Mouse (Mus musculus) fat pad, adult 2 months (tissue): Measurements from ENCODE around the gene Mrps35.

Experiments
- DNase-seq: peaks from one replicate; pipeline ENCODE4 v3.0.0-alpha.2; 2011; ENCODE audit warnings: low read depth, low spot score; ENCODE audit errors: extremely low read depth

The Mrps35 gene

DNA sequence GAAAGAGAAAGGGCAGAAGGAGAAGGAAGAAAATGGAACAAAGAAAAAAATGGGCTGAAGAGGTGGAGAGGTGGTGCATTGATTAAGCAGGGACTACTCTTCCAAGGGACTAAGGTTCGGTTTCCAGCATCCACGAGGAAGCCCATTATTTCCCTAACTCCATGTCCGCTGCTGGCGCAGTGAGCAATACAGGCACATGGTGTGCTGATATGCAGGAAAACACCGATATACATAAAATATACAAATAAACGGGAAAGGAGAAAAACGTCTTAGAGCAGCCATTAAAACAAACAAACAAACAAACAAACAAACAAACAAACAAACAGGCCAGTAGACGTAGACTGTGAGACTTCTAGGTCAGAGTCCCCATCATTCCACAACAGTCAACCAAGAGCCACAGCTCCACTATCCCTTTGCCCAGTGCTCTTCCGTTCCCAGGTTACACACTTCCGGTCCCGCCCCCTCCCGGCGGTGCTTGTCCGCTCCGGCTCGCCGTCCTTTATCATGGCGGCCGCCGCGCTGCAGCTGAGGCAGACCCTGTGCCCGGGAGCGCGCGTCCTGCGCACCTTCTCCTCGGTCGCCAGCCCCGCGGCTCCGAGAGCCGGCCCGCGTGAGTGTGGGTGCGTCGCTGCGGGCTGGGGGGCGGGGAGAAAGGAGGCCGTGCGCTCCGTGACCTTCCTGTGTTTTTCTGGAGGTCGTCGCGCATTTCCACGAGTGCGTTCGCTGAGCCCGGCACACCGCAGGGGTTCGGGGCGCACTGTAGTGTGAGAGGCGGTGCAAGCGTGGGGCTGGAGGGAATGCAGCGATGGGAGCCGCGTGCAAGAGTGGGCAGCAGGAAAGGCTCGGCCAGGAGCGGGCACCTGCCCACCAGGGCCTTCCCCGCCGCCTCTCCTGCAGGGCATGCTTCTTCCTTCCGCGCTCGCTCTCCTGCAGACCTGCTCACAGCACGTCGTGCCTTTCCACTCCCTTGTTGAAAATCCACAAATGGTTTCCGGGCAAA, at the start of gene Mrps35:
Gene Mrps35, plus strand, starts transcription at position 474 of the 1,000 bp plus-strand sequence.
- DNase-seq = no peak

DNA sequence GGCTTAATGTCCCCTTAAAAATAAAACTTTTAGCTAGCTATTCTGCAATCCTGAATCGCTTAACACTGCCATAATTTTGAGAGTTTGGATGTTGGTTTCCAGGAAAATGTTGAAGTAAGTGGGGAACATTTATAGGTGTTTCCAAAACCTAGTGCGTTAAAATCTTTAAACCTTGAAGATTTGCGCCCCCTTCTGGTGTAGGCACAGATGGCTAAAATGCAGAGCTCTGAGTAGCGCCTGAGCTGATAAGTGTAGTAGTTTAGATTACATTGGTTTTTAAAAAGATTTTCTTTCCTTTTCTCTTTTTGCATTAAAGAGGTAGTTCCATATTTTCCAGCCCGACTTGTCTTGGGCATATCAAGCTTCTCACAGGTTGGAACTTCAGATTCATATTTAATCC, 48.3 kb upstream of the Mrps35 start:
- no peak for DNase-seq

DNA sequence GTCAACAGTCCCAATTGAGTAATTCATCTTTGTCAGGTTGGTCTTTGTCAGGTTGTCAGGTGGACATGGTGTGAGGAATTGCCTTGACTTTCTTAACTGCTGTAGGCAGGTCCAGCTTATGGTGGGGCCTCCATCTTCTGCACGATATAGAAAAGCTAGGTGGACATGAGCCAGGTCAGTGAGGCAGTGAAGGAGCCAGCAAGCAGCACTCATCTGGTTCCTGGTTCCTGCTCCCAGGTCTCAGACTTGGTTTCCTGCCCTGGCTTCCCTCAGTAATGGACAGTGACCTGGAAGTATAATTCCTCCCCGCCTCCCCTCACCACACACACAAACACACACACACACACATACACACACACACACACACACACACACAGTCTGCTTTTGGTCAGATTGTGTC, 47.2 kb upstream of the Mrps35 start:
- no peak for DNase-seq

DNA sequence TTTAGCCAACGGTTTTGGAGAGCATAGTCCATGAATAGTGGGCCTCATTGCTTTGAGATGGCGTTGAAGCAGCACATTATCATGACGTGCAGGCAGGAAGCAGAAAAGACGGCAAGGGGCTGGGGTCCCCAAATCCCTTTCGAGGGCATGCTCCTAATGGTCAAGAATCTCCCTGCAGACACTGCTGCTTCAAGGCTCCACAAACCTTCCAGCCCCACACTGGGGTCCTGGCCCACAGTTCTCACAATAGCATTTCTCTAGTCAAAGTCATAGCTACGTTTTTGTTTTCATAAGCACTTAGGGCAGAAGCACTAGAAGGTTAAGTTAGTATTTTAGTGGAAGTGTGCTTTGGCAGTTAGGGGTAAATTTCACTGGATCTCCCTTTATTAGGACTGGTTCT, 46.7 kb upstream of the Mrps35 start:
- DNase-seq = no peak

DNA sequence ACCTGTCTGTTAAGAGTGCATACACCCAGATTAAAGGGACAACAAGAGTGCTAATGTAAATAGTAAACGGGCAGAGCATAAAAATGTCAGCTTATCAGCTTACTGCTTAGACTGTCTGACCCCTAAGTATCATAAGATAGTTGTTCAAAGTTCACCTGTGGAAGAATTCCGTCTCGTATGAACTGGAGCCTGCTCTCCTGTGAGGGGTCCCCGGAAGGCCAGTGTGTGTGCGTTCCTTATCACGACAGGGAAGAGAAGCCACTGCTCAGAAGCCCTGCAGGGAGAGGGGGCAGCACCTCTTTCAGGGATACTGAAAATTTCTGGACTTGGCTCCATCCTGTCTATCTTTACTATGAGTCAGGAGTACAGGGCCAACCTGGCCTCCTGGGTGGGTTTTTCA, 45.6 kb upstream of the Mrps35 start:
- no peak for DNase-seq

DNA sequence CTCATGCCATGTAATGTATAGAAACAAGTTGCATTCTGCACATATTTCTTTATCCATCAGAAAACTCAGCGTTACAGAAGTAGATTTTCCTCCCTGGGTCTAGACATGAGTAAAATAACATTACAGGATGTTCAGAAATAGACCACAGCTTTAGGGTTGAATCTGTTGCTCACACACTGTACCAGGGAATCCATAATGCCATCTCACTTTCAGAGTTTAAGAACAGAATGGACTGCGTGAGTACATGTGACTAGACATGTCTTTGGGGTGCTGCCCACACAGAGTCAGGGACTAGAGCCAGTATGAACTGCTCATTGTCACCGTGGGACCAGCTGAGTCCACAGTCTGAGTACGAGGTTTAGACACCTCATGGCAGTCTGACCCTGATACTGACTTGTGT, 43.9 kb upstream of the Mrps35 start:
- DNase-seq = no peak

DNA sequence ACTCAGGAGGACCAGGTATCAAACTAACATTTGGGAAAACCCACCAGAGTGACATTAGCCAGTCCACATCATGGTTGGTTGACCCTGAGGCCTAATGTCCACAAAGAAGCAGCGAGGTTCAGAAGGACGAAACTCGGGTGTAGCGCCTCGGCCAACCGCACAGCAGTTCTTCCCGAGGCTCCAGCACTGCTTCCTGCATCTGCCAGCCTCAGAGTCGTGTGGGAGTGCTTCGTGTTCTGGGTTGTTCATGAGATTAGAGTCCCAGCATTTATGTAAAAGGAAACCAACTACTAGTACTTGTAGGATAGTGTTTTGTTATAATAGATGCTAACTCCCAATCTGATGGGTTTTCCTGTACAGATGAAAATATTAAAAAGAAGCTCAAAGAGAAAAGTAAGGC, 43.3 kb upstream of the Mrps35 start:
- no peak for DNase-seq

DNA sequence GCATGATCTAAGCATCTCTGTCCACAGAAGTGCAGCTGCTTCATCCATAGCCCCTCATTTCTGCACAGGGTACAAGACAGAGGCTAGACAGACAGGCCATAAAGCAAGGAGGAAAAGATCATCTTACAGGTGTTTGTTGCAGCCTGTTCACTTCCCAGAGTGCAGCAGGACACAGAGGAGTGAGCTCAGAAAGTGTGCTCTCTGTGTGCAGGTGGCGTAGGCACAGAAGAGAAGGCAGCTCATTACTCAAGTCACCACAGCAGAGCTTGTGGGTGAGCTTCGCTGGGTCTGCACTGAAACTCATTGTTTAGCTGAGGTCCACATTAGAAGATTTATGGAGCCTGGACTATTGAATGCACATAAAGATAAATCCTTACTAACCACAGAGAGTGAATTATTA, 42.8 kb upstream of the Mrps35 start:
- DNase-seq = no peak

DNA sequence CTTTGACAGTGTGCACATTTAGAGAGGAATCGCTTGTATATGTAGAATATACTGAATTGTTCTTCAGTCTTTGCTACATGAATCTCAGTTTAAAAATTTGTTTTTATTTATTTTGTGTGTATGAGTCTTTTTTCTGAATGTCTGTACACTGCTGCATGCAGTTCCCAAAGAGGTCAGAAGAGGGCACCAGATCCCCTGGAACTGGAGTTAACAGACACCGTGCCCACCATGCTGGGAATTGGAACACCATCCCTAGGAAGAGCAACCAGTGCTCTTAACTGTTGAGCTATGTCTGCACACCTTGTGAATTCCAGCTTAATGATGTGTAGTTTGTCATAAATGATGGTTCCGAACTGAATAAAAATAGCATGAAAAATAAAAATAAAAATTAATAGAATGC, 34.4 kb upstream of the Mrps35 start:
- DNase-seq = no peak

DNA sequence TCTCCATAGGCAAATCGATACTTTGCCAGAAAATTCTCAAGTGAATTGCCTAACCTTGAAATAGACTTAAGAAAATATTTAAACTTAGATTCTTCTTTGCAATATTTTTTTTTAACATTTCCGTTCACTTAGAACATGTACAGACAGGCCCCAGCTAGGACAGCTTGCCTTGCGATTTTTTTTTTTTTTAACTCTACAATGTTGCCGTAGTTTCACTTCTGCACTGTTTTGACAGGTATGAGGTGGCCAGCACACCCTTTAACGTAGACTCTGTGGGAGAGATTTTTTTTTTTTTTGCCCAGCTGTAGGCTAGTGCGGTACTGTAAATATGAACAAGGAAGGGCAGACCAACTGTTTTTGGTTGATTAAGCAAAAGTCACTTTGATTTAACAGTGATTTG, 32.2 kb upstream of the Mrps35 start:
- DNase-seq = no peak

DNA sequence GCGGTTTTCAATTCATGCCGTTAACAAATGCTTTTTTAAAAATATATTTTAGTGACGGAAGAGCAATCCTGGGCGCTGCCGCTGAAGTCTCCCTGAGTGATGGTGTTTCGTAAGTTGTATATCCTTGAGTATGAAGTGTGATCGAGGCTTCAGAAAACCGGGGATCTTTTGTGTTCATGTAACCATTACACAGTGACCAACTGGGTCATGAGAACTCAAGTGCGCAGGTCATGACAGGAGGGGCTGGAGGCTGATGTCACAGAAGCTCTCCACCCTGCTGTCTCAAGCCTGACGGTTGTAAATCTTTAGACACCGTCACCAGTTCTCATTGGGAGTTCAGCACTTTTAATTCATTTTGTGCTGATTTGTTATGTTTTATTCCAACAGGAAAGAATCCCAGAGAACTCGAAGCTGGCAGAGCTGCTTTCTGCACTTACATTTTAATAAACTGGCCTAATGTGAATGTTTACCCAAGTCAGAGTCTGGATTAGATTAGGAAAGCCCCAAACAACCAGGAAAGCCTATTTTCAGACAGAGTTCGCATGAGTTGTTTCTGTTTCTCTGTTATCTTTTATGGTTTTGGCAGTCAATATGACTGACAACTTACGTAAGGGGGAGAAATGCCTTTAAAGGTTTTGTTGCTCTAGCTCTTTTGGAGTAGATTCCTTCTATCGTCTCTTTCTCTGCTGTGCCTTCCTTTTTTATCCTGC, 31.6 kb upstream of the Mrps35 start:
- DNase-seq = no peak

DNA sequence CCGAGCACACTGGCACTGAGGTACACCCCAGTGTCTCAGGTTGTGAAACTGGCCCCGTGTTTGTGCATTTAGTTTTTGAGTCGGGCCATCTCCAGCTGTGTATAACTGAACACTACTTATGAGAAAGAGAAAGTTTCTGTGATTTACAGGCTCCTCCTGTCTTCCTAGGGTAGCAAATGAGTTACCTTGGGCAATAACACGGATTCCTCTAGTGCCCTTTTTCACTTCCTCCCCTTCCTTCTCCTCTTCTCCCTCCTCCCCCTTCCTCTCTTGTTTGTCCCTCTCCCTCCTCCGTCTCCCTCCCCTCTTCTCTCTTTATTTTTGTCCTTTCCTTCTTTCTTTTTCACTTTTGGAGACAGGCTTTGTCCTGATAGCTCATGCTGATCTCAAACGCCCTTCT, 31.0 kb upstream of the Mrps35 start:
- no peak for DNase-seq

DNA sequence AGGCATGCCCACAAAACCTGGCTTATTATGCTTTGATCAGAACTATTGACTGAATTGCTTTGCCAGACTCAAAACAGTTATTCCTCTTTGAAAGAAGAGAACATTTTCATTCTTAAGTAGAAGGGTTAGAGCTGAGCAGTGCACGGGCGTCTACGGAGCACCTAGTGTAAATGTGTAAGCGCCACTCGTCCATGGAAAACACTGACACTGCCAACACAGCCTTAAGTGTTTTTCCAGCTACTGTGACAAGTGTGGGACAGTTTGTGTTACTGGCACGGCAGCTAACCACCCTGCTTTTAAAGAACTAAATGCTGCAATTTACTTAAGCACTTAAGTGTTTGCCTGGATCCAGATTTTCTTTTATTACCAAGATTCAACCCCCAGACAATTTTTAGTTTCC, 30.6 kb upstream of the Mrps35 start:
- DNase-seq = no peak

DNA sequence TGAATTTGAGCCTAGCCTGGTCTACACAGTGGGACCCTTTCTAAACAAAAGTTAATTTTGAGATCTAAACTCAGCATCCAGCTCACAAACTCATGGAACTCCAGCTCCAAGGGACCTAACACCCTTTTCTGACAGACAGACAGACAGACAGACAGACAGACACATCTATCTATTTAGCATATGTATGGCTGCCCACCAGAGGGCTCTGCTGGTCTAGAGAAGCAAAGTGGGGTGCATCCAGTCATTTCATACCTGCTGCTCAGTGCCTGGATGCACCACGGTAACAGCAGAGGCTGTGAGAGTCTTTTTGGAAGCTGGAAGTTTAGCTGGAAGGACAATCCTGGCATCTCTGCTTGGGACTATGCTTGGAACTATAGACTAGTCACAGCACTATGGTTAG, 29.0 kb upstream of the Mrps35 start:
- no peak for DNase-seq

DNA sequence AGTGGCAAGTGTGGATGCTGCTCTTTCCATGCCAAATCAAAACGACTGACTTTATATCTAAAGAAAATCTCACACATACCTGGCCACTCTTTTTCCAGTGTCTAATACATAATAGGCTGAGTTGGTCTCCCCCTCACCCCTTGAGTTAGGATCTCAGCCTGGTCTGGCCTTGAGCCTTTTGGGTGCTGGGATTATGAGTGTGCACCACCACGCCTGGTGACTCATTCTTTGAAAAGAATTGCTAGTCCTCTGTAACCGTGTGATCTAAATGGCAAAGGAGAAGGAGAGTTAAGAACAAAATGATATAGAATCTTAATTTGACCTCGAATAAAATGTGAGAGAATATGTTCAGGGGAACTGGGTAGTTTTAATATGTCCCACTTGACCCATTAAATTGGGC, 24.7 kb upstream of the Mrps35 start:
- no peak for DNase-seq

DNA sequence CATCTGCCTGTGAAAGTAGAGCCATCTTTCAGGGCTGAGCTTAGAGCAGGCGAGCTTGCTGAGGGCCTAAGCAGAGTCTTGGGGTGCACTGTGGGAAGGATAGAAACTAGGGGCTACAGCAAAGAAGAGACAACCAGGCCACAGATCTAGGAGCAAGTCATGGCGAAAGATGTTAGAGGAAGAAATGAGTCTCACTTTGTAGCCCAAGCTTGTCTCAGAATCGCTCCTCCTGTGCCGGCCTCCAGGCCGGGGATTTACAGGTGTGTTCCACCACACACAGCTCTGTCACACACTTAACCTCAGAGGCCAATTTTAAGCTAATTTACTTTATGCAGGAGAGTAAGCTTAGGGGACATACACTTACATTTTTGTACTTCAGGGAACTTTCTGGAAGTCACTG, 24.2 kb upstream of the Mrps35 start:
- DNase-seq = no peak

DNA sequence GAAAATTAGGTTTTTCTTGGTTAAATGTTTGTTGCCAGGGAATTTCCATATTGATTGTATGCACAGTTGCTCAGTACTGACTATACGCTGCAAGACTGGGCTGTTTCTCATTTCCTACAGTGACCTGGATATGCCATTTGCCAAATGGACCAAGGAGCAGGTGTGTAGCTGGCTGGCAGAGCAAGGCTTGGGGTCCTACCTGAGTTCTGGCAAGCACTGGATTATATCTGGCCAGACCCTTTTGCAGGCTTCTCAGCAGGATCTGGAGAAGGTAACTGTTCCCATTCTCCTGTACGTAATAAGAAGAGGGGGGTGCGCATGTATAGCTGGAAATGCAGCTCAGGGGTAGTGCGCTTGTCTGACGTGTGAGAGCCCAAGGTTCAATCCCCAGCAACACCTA, 21.4 kb upstream of the Mrps35 start:
- DNase-seq = no peak

DNA sequence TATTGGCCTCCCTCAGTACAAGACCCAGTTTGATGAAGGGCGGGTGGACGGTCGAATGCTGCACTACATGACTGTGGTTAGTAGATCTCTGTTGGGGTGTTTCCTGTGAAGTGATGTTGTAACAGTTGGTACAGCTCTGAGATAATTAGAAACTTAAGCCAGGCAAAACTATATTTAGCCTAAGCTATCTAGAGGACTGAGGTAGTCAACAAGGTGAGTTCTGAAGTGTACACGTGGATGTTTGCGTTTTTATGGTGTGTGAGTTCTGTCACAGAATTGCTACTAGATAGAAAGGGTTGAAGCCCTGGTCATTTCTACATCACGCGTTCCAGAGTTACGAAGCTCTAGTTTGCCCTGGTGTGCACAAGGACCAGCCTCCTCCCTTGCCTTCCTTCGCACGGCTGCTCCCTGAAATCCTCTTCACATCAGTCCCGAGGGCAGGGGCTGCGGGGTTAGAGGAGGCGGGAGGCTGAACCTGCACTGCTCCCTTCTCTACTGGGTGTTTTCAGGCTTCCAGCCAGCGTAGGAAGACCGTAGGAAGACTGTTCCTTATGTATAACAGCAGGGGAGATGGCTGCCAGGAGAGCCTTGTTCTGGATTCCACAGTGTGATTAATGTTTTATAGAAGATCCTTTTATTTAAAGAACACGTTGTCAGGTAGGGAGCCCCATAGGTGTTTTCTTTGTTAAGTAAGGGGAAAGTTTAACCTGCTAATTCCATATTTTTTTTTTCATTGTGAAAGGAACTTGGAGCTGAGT, 20.0 kb upstream of the Mrps35 start:
- peak; percentile 97 for DNase-seq

DNA sequence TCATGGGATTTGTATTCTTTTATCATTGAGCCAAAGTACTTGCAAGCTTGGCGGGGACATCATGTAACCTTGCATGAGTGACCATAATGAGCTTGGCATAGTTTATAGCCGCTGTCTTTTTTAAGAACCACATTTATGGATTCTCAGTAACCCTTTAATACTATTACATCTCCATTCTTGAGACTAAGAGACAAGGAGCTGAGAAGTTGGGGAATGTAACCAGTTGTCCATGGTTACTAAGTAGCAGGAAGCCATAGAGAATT, 19.5 kb upstream of the Mrps35 start:
- DNase-seq = no peak

DNA sequence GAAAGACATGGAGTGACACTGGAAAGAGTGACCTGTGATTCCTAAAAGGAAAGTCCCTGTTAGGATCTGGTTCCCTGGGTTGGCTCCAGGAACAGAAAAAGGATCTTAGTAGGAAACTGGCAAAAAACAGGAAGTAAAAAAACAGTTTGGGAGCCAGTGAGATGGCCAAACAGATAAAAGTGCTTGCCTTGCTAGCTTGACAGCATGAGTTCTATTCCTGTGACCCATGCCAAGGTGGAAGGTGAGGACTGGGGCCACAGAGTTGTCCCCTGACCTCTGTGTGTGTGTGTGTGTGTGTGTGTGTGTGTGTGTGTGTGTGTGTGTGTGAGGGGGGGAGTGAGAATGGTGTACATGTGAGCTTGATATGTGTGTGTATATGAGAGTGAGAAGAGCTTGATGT, 19.0 kb upstream of the Mrps35 start:
- no peak for DNase-seq

DNA sequence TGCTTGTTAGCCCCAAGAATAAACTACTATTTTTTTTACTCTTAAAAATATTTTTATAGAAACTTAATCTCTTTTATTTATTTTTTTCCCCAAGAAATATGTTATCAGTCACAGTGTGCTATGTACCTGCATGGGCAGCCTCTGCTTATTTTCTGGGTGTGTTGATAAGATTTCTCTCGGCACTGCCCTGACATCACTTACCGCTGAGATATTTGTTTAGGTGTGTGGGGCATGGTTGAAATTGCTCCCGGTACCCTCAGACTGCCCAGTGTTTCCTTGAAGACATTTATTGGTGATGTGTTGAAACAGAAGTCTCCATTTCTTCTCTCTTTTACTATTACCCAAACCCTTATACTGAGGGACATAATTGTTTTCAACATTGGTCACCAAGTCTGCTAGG, 17.8 kb upstream of the Mrps35 start:
- DNase-seq = no peak

DNA sequence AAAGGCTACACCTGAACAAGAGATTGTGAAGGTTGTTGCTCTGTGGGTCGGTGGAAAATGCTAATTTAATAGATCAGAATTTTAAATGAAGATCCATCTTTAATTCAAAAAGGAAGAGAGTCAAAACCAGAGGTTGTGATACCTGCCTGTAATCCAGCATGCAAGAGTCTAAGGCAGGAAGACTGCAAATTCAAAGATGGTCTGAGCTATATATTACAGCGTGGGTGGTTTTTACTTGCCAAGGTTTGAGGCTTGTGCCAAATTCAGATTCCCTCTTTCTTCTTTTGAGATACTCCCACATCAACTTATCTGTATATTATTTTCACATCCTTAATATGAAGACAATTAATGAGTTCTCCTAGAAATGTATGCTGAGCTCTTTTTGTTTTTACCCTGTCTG, 14.2 kb upstream of the Mrps35 start:
- DNase-seq = no peak
